Mouse (Mus musculus) forebrain, postnatal 0 days (tissue): Measurements from ENCODE around the gene 4921539E11Rik. TPM values are rescaled to one million over a fixed set of nuclear protein-coding genes. Genes with fewer than 3 reads are reported as not detected.

ENCODE experiments used
- ATAC-seq: fragments of 200-750 bp; cut with Nextera tagmentation; 2 replicates; pipeline ENCODE4 v1.8.0; 2017; ENCODE audit warnings: mild to moderate bottlenecking, moderate library complexity
- DNase-seq: peaks from one replicate; pipeline ENCODE4 v3.0.0-alpha.2; 2015
- H3K27ac ChIP-seq: fragments of 300-500 bp; sonication (generic); 2 replicates; pipeline ENCODE4 v1.5.1; 2014; ENCODE audit warnings: low read depth, mild to moderate bottlenecking, antibody characterized with exemption, low read length, moderate library complexity, mixed read lengths
- H3K27me3 ChIP-seq: fragments of 300-500 bp; sonication (generic); 2 replicates; pipeline ENCODE4 v1.6.1; 2014; ENCODE audit warnings: mild to moderate bottlenecking, low read length, mixed read lengths; ENCODE audit not compliant: insufficient read depth
- H3K36me3 ChIP-seq: fragments of 300-500 bp; sonication (generic); 2 replicates; pipeline ENCODE4 v1.6.1; 2014; ENCODE audit warnings: mild to moderate bottlenecking, moderate library complexity; ENCODE audit not compliant: insufficient read depth
- H3K4me1 ChIP-seq: fragments of 300-500 bp; sonication (generic); 2 replicates; pipeline ENCODE4 v1.6.1; 2014; ENCODE audit warnings: antibody characterized with exemption; ENCODE audit not compliant: insufficient read depth
- H3K4me2 ChIP-seq: fragments of 300-500 bp; sonication (generic); 2 replicates; pipeline ENCODE4 v1.6.1; 2014; ENCODE audit warnings: low read depth, mild to moderate bottlenecking, moderate library complexity
- H3K4me3 ChIP-seq: fragments of 300-500 bp; sonication (generic); 2 replicates; pipeline ENCODE4 v1.5.1; 2014; ENCODE audit warnings: low read depth, low read length, mixed read lengths
- H3K9ac ChIP-seq: fragments of 300-500 bp; sonication (generic); 2 replicates; pipeline ENCODE4 v1.6.1; 2014; ENCODE audit warnings: mild to moderate bottlenecking
- H3K9me3 ChIP-seq: fragments of 300-500 bp; sonication (generic); 2 replicates; pipeline ENCODE4 v1.6.1; 2016; ENCODE audit warnings: low read length
- CTCF ChIP-seq: sonication (generic); IDR thresholded peaks from 2 replicates; pipeline ENCODE4 v1.5.1; 2016; ENCODE audit warnings: antibody characterized with exemption, control low read depth, low read depth
- WGBS: fragments of 180-500 bp; shearing (Covaris S2); extraction: QIAGEN DNeasy Blood & Tissue Kit; methylation state at CpG from one replicate; pipeline ENCODE4 v1.1.7; 2014; 5-methylcytosine and 5-hydroxymethylcytosine counted together
- polyA plus RNA-seq: library from polyadenylated mRNA; unstranded; fragments of >200 nt; fragmentation: Nextera tagmentation; extraction: Ambion mirVana; gene quantifications from 2 replicates; pipeline ENCODE4 v1.2.1, GENCODE M21; 2015
- total RNA-seq: library from RNA; depleted of rRNA; stranded (reverse); fragments of >200 nt; gene quantifications from 2 replicates; pipeline ENCODE4 v1.2.3, GENCODE M21; 2014; rRNA removed

The 4921539E11Rik gene
- total and polyA plus RNA-seq, 2 experiments from 2014 or later: not detected

DNA sequence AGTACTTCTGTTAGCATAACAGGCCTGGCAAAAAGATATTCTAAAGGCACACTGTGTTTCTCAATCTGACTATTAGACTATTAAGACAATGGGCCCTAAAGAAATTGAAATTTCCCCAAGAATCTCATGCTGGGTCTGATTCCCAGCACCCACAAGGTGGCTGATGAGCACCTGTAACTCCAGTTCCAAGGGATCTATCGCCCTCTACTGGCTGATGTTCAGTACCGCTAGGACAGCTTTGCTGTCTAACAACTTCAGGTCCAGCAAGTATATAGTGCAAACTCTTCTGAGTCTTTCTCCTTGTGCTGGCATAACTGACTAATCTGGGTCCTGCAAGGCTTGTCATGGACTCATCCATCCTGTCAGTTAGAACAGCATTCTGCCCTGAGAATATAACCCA is 98.2 kb downstream of the 4921539E11Rik start:
- WGBS: 89% methylated on average over 2 of the region's 2 CpGs
- no peak overlapping the region for H3K4me2 ChIP-seq
- H3K27me3 ChIP-seq: no peaks in the 10 kb centered on the region
- no peak overlapping the region for H3K9ac ChIP-seq
- no peak; the same call in 1 of the 2 replicates for TF ChIP-seq CTCF
- no peaks in the 10 kb centered on the region for H3K4me1 ChIP-seq
- H3K36me3 ChIP-seq: peaks cover 16% of the 10 kb centered on the region
- H3K9me3 ChIP-seq: no peaks in the 10 kb centered on the region
- ATAC-seq: no peak
- H3K4me3 ChIP-seq: no peak overlapping the region
- DNase-seq: no peak
- H3K27ac ChIP-seq: no peak overlapping the region

DNA sequence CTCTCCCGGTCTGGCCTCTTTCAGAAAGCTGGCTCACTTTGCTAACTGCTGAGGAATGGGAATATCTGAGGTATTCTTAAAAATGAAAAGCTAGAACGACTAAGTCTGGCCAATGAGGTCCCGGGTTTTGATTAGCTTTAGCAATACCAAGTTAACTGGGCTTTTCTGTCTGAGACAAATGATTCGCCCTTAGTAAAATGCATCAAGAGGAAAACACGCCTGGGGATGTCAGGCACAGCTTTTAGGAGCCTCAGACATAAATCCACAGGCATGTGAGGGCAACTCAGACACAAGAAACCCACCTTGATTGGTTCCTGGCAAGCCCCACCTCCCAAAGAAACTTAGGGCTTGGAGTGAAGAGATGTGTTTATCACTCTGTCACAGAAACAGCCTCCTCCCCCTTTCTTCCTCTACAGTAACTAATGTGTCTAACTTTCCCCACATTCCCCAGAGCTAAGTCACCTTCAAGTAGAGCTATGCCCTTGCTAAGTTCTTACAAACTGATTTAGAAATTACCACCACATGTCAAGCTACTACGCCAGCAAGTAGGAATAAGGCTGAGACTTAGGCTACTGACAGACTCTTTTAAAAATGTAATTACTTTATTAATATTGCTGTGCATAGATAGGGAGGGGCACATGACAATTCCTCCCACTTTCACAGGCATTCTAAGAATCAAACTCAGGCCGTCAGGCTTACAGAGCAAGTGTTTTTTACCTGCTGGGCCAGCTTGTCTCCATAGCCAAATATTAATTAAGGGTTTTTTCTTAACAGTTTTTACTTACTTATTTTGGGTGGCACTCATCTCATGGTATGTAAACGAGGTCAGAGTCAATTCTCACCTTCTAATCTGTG is 101.7 kb downstream of the 4921539E11Rik start:
- H3K4me3 ChIP-seq: no peak overlapping the region

More for the DNA sequence above, 101.7 kb downstream of the 4921539E11Rik start:
- TF ChIP-seq CTCF: no peak
- Histone ChIP-seq H3K36me3 (peaks cover 24% of the 10 kb centered on the region), H3K4me1 (no peaks in the 10 kb centered on the region), H3K27me3 (no peaks in the 10 kb centered on the region), H3K27ac (no peak overlapping the region), H3K9ac (no peak overlapping the region), H3K4me2 (no peak overlapping the region), H3K9me3 (no peaks in the 10 kb centered on the region)
- ATAC-seq: no peak
- no peak for DNase-seq
- WGBS: 86% methylated on average over 8 of the region's 8 CpGs

Other genes starting within 250 kb of the 4921539E11Rik start
- gene Mier1, start 176.5 kb downstream of the 4921539E11Rik start, total RNA-seq: 43.6 and 82.3 TPM in 2 replicates
- 17.4 and 32.6 TPM in 2 replicates for gene Mier1, start 176.5 kb downstream of the 4921539E11Rik start, polyA plus RNA-seq
- 6.7 and 10.0 TPM in 2 replicates for gene Wdr78, start 176.3 kb downstream of the 4921539E11Rik start, total RNA-seq
- 1.6 and 2.9 TPM in 2 replicates for gene Wdr78, start 176.3 kb downstream of the 4921539E11Rik start, polyA plus RNA-seq
- 2.9 and 3.0 TPM in 2 replicates for gene Slc35d1, start 75.7 kb downstream of the 4921539E11Rik start, total RNA-seq
- gene Slc35d1, start 75.7 kb downstream of the 4921539E11Rik start, polyA plus RNA-seq: 2.9 and 4.4 TPM in 2 replicates
- gene Oma1, start 22.9 kb upstream of the 4921539E11Rik start, total RNA-seq: 10.3 and 10.8 TPM in 2 replicates
- 11.7 and 15.9 TPM in 2 replicates for gene Oma1, start 22.9 kb upstream of the 4921539E11Rik start, polyA plus RNA-seq